Mouse (Mus musculus) mature B cell (primary cell): ENCODE results near the gene Rhod.
"Not testable (repeated sequence)": the region's sequence is repeated elsewhere in the genome, so short reads cannot be mapped to it uniquely, and the experiment has no call there.

Experiments used
- in situ Hi-C: fragments of 300-500 bp; cut with MboI; formaldehyde crosslinking; loops from 2 replicates; pipeline ENCODE4 v1.14.3; 2019

Rhod gene

DNA sequence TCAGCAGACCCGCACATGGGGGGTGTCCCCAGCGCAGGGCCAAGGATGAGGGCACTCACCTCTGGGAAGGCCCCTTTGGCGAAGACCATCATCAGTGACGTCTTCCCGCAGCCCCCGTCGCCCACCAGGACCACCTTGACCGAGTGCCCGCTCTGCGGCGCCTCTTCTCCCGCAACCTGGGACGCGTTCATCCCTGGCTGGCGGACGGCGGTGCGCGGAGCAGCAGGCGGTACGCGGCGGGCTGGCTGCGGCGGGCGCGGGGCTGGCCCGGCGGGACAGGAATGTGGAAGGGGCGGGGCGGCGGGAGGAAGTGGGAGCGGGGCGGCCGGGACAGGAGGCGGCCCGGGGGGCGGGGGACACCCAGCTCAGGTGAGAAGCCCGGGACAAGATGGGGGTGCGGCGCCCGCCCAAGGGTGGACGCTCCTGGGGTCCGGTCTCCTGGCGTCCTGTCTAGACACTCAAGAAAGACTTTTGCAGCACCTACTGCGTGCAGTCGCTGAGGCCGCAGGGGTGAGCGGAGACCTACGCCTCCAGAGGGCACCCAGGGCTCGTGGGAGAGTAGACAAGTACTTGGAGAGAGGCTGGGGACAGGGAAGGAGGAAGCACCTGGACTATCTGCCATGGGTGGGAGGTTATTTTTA lies at the start of gene Rhod:
Gene Rhod (minus strand): TSS at position 272 of the 641 bp plus-strand sequence.
- in situ Hi-C loops: no loop called here

DNA sequence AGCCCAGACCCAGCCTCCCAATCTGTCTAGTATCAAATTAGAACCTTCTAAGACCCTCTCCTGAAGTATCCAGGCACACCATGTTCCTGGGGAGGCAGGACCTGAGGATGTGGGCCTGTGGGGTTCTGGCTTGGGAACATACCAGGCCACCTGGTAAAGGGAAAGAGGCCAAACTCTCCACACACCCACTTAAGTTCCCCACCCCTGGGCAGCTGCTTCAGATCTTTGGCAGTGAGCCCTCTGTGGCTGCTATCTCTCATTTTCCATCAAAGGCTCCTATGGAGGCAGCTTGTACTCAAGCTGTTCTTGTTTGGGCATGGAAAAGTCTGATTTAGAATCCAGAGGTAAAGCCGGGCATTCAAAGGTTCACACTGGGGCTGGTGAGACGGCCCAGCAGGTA lies 48.6 kb upstream of the Rhod start:
- in situ Hi-C loops: no loop called here

DNA sequence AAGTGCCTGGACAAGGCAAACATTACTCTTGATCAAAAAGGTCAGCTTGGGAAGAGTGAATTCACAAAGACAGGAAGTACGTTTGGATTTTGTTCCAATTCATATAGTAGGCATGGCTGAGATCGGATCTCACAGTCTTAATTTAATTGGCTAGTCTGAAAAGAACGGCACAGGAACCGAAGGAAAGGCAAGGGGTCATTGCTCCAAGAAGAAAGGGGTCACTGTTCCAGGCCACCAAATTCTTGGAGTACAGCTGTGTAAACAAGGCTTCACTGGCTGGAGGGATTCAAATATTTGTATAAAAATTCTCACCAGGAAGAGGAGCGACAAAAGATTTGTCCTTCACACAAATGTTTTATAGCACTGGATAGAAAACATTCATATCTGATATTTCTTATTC lies 45.8 kb upstream of the Rhod start:
- in situ Hi-C loops: no loop called here

DNA sequence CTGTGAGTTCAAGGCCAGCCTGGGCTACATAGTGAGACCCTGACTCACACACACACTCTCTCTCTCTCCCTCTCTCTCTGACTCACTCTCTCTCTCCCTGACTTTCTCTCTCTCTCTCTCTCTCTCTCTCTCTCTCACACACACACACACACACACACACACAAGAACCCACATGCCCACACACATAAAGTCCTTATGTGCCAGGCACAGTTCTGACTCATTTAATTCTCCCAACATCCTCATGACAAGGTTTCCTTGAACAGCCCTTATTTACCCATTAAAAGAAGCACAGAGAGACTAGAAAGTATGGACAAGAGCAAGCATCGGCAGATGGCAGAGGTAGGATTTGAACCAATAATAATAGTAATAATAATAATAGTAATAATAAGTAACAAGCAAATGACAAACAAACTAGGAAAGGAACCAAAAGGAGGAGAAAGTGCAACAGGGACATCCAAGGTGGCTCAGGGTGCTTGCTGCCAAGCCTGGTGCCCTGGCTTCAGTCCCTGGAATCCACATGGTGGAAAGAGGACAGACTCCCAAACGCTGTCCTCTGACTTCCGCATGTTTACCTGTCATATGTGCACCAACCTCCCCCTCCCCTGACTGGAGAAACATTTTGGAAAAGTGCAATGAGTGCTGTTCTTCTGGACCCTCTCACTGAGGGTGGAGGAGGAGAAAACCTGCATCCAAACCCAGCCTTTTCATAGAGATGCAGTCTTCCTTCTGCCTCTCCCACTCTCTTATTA lies 43.1 kb upstream of the Rhod start:
- in situ Hi-C loops: no loop called here

DNA sequence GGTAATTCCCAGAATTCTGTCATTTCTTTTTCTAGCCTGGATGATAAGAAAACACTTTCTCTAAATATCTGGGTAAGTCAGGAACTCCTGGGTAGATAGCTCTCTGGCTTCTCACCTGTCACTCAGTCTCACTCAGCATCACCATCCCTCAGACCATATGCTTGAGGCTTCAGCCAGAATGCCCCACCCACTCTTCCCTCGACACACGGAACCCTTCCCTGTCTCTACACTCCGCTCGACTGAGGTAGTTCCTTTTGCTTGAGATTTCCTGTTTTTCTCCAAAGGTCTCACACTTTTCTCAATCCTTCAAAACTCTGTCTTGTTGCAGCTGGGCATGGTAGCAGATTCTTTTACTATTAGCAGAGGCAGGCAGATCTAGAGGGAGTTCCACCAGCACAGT lies 42.1 kb upstream of the Rhod start:
- in situ Hi-C loops: no loop called here

DNA sequence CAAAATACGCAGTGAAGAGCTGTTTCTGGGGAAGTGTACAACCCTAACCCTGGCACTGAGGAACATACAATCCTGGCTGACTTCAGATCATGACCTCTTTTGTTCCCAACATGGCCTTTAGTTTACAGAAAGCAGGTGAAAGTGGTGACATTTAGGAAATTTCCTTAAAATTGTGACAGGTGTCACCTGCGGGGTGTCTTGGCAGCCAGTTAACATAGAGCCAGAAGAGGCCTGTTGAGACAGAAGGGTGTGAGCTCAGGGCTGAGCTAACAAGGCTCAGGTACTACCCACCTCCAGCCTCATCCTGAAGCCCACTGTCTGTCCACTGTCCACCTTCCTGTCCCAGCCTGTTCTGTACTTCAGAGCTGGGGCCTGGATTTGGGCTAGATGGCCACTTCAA lies 40.8 kb upstream of the Rhod start:
- in situ Hi-C loops: no loop called here

DNA sequence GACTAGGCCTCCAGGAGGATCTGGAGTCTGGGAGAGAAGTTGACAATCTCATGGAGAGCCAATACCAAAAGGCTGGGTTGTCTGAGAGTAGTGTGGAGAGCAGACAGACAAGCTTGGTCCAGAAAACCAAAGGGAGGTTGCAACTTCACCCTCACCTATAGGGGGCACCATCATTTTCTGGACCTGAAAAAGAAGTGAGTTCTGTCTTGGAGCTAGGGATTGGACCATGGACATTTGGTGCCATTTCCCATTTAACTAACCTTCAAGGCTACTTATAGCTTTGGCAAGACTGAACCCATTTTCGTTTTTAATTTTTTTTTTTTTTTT lies 38.9 kb upstream of the Rhod start:
- in situ Hi-C loops: no loop called here

DNA sequence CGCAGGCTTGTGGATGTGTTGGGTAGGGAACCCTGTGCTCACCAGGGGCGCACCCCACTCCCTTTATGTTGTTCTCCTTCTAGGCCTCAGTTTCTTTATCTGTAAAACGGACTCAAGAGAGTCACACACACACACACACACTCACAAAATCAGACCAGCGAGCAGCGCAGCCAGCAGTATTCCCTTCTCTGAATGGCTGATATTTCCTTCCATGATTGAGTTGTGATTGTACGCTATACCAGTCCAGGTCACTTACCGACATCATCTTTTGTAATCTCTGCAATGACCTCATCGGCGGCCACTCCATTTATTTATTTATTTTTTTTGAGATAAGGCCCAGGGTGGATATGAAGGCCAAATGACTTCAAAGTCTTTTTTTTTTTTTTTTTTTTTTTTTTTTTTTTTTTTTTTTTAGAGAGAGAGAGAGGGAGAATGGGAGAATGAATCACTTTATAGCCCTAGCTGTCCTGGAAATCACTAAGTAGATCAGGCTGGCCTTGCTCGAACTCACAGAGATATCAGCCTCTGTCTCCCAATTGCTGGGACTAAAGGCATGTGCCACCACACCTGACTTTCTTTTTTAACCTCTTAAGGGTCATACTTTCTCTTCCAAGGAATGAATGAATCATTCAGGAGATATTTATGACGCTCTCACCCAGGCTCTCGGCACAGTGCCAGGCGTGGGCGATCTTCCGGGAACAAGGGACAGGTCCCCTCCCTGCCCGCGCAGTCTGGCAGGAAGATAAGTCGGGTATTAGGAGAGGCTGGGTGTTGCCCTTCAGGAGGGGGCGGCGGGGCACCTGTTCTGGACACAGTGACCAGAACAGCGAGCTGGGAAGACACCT lies 38.3 kb upstream of the Rhod start, which contains the start of gene Syt12:
Gene Syt12 (minus strand): TSS at position 103 of the 845 bp plus-strand sequence.
- in situ Hi-C loops: no loop called here

DNA sequence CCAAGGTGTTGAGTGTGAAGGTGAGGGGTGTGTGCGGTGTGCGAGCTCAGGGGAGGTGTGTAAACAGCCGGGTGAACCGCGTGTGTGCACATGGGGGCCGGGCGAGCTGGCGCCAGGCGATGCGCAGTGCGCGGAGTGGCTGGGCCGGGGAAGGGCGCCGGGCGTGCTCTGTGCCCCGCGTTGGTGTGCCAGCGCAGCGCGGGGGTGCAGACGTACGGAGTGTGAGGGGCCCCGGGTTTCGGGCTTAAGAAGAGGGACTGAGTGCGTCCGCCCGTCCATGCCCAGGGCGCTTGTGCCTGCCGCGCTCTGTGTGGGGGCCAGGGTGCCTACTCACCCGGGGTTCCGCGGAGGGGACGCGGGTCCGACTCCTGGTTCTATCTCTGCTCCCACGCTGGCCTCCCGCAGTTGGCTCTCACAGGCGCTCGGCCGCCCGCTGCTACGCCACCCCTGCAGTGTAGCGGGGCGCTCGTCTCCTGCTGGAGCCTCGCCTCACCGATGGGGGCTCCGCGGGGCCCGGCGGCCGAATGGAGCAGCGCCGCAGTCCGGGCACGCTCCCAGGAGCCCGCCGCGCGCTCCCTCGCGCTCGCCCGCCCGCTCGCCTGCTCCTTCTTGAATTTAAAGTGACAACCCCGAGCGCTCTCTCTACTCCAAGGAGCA lies 37.5 kb upstream of the Rhod start:
- in situ Hi-C loops: no loop called here

DNA sequence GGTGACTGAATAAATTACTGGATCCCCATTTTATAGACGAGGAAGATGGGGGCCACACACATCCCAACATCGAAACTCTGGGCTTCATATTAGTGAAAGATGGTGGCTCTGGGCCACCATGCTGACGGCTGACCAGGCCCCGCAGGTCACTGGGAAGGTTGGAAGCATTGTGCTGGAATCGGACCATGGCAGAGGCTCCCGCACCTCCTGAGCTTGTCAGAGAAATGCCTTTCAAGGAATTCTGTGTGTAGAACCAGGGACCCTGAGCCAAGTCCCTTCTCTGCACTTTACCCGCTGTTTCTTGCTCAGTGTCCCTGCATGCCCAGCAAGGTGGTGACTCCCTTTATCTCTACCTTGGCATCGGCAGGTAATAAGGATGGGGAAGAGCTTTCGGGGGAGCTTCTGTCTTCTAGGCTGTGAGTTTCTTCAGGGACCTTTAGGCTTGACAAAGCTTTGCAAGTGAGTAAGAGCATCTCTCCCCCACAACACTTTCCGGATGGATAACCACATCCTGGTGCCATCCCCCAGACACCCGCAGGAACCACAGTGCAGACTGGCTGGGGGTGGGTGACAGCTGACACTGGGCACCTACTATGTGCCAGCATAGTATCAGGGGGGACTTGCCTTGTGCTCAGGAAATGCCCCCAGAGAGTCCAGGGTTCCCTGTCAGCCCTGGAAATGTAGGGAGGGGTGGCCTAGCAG lies 36.1 kb upstream of the Rhod start:
- in situ Hi-C loops: no loop called here

DNA sequence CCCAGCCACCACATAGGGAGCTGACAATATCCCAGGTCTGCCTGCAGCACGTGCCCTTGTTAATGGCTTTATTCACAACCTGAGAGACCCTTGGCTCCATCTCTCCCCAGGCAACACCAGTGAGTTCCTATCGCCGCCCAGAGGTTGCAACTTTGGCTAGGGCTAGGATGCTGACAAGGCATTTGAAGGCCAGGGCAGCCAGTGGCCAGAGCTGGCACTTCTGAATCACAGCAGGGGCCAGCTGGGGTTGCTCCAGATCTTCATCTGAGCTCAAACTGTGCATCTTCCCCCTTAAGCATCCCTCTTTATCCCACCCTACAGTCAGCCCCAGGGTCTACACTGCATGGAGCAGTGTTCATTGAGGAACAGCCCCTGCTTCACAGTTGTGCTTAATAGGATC lies 35.5 kb upstream of the Rhod start:
- in situ Hi-C loops: no loop called here

DNA sequence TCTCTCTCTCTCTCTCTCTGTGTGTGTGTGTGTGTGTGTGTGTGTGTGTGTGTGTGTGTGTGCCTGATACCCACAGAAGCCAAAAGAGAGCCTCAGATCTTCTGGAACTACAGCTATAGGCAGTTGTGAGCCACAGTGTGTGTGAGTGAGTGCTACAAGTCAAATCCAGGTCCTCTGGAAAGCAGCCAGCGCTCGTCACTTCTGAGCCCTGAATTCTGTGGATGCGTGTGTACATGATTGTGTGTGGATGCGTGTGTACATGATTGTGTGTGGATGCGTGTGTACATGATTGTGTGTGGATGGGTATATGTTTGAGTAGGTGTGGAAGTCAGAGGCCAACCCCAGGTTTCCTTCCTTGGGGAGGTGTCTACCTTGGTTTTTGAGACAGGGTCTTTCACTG lies 34.3 kb upstream of the Rhod start:
- in situ Hi-C loops: no loop called here

DNA sequence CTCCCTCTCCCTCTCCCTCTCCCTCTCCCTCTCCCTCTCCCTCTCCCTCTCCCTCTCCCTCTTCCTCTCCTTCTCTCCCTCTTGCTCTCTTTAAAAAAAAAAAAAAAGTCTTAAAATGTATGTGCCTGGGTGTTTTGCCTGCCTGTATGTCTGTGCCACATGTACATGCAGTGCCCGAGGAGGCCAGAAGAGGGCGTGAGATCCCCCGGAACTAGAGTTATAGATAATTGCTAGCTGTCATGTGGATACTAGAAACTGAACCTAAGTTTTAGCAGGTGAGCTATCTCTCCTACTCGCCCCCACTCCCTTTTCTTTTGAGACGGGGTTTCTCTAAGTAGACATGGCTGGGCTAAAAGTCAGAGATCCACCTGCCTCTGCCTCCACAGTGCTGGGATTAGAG lies 29.1 kb upstream of the Rhod start:
- in situ Hi-C loops: no loop called here

DNA sequence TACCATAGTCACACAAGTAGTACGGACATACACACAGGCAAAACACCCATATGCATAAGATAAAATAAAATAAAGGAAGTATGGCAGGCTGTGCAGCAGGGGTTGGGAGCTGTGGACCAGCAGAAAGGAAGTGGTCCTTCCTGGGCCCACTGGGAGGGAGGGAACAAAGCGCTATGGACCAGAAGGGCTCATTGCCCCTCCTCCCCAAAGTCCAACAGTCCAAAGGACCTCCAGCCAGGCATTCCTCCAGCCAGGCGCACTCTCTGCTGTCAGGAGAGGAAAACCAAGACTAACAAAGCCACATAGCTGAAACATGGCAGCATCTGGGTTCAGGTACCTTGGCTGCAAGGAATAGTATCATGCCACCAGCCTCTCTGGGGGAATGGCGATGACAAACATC lies 25.4 kb upstream of the Rhod start:
- in situ Hi-C loops: no loop called here

DNA sequence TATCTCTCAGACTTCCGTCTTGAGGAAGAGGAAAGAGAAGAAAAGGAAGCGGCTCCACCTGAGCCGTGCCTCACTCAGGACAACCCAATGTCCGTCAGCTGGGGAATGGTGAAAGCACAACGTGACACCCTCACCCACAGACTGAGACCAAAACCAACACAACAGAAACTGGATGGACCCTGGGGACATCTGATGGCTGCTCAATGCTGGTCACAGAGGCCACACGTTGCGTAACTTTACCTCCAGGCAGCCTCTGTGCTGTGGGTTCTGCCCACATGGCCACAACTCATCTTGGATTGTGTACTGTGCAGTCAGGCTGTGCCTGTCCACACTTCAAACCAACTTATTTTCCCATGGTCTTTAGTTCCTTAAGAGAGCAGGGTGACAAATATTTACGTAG lies 22.7 kb upstream of the Rhod start:
- in situ Hi-C loops: no loop called here

DNA sequence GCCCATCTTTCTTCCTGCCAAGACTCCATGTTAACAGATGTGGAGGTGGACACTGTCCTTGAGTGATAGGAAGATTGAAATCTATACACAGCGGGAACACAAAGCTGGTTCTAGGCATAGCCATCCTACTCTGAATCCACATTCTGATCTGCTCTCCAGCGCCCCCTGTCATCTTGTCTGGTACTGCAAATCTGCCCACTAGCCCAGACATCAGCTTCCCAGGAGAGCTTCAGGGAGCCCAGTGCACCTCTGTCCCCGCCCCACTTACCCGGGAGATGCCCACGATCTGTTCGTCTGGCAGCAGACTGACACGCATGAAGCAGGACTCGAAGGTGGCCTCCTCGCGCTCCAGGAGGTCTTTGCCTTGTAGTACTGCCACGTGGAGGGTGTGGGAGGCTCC lies 17.0 kb upstream of the Rhod start:
- in situ Hi-C loops: no loop called here

DNA sequence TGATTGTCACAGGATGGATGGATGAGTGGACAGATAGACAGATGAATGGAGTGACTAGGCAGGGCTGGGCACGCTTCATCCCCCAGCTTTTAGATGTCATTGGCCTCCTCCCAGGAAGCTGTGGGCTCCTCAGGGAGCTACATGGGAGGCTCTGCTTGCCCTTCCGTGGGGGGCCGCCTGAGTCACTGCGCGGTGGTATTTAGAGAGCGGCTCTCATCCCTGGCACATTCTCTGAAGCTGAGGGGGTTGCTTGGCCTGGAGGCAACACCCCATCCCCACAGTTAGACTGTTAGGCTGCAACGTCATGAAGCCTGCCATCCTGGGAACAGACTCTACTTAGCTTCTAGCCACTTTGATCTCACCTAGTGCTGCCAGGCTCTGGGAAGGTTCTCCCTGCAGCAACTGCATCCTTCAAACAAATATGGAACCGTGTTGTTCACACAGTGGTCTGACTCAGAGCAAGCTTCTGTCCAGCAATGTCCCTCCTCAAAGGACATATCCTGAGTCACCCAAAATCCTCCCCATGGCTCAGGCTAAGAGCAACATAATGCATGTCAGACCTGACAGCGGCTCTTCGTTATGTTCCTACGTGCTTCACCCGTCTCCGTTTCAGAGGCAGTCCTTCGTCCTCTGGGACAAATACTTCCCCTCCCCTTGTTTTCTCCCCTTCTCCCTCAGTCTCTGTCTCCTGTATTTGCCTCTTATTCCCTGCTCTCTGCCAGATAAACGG lies 16.0 kb upstream of the Rhod start:
- in situ Hi-C loops: no loop called here

DNA sequence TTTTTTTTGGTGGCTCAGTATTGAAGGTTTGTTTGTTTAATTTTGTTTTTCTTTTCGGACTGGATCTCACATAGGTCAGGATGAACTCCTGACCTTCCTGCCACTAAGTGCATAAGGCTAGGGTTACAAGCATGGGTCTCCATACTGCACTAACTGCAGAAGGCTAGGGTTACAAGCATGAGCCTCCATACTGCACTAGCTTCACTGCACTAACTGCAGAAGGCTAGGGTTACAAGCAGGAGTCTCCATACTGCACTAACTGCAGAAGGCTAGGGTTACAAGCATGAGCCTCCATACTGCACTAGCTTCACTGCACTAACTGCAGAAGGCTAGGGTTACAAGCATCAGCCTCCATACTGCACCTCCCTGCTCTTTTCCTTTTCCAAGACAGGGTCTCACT lies 14.8 kb upstream of the Rhod start:
- in situ Hi-C loops: not testable (repeated sequence)

DNA sequence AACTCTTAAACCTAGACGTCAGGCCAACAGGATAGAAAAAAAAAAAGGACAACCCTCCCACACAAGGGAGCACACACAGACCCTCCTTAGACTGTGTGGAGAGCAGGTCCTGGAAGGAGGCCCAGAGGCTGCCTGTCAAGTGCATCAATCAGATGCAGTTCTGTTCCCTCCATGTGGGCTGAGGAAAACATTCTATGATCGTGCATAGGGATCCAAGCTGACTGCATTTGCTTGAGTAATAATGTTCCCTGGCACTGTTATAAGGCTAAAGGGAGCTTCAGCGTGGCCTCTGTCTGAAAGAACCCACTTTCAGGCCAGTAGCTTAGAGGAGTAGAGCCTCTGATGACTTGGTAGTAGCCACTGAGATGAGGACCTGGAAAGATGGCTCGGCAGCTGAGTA lies 13.3 kb upstream of the Rhod start:
- in situ Hi-C loops: no loop called here

DNA sequence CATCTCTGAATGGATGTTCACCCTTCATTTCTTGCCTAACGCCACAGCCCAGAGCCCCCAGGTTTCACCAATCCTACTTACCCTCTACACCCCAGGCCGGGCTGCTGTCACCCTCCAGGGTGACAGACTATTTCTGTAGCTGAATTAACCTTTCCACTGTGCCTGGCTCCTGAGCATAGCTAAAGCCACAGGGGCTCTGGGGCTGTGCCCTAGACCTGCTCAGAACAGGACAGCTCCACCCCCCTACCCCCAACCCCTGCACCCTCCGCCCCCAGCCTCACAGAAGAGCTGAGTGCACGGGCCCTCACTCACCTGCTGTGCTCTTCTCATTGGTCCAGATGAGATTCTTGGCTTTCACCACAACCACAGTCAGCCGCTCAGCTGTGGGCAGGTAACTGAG lies 12.7 kb upstream of the Rhod start:
- in situ Hi-C loops: no loop called here

DNA sequence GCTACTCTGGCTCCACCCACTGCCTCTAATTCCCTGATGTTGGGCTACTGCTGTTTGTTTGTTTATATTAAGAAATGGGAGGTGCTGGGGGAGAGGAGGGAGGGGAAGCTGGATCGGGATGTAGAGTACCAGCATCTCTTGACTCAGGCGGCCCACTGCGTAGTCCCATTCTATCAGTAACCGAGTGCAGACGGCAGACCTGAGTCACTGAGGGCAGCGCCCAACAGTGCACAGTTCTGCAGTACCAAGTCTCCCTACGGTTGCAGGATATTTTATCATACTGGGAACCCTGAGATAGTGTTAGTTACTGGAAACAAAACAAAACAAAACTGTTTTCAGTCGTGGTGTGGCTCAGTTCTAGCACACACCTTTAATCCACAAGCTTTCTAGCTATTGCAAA lies 11.9 kb upstream of the Rhod start:
- in situ Hi-C loops: no loop called here
